Mouse (Mus musculus): ENCODE data around the gene Mien1.

GRCm38 (mm10) chr11:98470795-98471194, 32.0 kb upstream of the Mien1 start:
- TF ChIP-seq CTCF (IDR thresholded peaks at IDR 0.05; ENCODE audit: insufficient read depth, low read depth, low read length), result no peak
- TF ChIP-seq POLR2A (IDR thresholded peaks at IDR 0.05; ENCODE audit: insufficient read depth, low read depth, low read length), result no peak

All from olfactory bulb, adult 2 months (tissue).